Mouse (Mus musculus): ENCODE measurements around the gene Pld5. TPM values are rescaled to one million over a fixed set of nuclear protein-coding genes. Genes with fewer than 3 reads are reported as not detected.

The Pld5 gene
- polyA plus RNA-seq, 1 experiment from 2014 or later = 1.1 TPM

DNA sequence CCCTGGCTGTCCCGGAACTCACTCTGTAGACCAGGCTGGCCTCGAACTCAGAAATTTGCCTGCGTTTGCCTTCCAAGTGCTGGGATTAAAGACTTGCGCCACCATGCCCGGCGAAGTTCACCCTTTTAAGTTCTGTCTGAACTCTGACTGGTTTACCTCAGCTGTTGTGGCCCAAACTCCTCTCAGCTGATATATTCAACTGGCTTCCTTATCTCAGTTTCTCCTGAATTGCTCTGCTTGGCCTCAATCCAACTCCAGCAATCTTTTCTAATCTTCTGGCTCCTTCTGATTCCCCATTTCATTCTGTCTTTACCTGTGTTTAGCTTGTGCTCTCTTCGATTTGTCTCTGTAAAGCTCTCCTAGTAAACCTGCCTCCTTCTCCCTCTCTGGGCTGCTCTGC is 331.9 kb downstream of the Pld5 start:
- Histone ChIP-seq H3K27ac (ENCODE audit: low read depth, low read length) (no peak overlapping the region), H3K4me2 (ENCODE audit: low read depth) (no peak overlapping the region), H3K27me3 (ENCODE audit: control insufficient read depth, insufficient read depth, low read length) (no peaks in the 10 kb centered on the region), H3K9me3 (ENCODE audit: control insufficient read depth, low read length) (no peaks in the 10 kb centered on the region), H3K9ac (ENCODE audit: low read length) (no peak overlapping the region), H3K4me1 (ENCODE audit: control insufficient read depth, insufficient read depth, low read length) (no peaks in the 10 kb centered on the region), H3K36me3 (ENCODE audit: control insufficient read depth, insufficient read depth, low read length) (no peaks in the 10 kb centered on the region), H3K4me3 (ENCODE audit: low read depth, low read length) (no peak overlapping the region)
- no peak for ATAC-seq (ENCODE audit: insufficient read depth, low FRiP score, low TSS enrichment)
- DNase-seq (ENCODE audit: low spot score) = no peak
- WGBS = 94% methylated on average over 7 of the region's 7 CpGs

- ATAC-seq (ENCODE audit: insufficient read depth, low FRiP score, low TSS enrichment) (no peak), DNase-seq (ENCODE audit: low spot score) (no peak)
- H3K36me3 ChIP-seq (ENCODE audit: control insufficient read depth, insufficient read depth, low read length) = no peaks in the 10 kb centered on the region
- no peak overlapping the region for H3K27ac ChIP-seq (ENCODE audit: low read depth, low read length)
- no peak overlapping the region for H3K9ac ChIP-seq (ENCODE audit: low read length)
- no peak overlapping the region for H3K4me2 ChIP-seq (ENCODE audit: low read depth)
- no peak overlapping the region for H3K4me3 ChIP-seq (ENCODE audit: low read depth, low read length)
- no peaks in the 10 kb centered on the region for H3K27me3 ChIP-seq (ENCODE audit: control insufficient read depth, insufficient read depth, low read length)
- WGBS = 78% methylated on average over 3 of the region's 3 CpGs
- H3K4me1 ChIP-seq (ENCODE audit: control insufficient read depth, insufficient read depth, low read length) = no peaks in the 10 kb centered on the region
- no peaks in the 10 kb centered on the region for H3K9me3 ChIP-seq (ENCODE audit: control insufficient read depth, low read length)
Observed at GRCm38 (mm10) chr1:175938731-175939130, 336.4 kb downstream of the Pld5 start.

DNA sequence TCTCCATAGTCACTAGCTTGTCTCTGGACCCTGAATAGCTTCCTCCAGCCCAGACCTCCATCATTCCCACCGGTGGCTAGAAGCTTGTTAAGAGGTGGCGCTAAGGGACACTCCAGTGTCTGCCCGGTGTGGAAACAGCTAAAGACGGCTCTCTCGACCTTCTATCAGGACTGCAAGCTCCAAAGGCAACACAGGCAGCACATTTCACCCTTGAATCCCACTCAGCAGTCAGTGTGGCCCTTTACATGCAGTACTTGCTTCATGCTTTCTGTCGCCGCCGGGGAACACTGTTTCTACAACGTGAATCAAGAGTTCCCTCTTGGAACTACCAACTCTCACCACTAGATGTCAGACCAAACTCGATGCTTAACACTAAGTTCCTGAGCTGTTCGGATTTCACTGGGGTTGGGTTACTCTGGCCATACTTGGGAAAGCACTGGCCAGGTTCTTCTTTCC is 338.8 kb downstream of the Pld5 start:
- DNase-seq (ENCODE audit: low spot score) = peak; percentile 71
- peak; percentile 86 for ATAC-seq (ENCODE audit: insufficient read depth, low FRiP score, low TSS enrichment)
- Histone ChIP-seq H3K4me2 (ENCODE audit: low read depth) (peak overlapping the region; percentile 28), H3K36me3 (ENCODE audit: control insufficient read depth, insufficient read depth, low read length) (no peaks in the 10 kb centered on the region), H3K4me1 (ENCODE audit: control insufficient read depth, insufficient read depth, low read length) (no peaks in the 10 kb centered on the region), H3K27ac (ENCODE audit: low read depth, low read length) (no peak overlapping the region), H3K9me3 (ENCODE audit: control insufficient read depth, low read length) (no peaks in the 10 kb centered on the region), H3K27me3 (ENCODE audit: control insufficient read depth, insufficient read depth, low read length) (no peaks in the 10 kb centered on the region), H3K9ac (ENCODE audit: low read length) (peak overlapping the region; percentile 30; the same call in 1 of the 2 replicates), H3K4me3 (ENCODE audit: low read depth, low read length) (no peak overlapping the region)
- 16% methylated on average over 11 of the region's 11 CpGs for WGBS

DNA sequence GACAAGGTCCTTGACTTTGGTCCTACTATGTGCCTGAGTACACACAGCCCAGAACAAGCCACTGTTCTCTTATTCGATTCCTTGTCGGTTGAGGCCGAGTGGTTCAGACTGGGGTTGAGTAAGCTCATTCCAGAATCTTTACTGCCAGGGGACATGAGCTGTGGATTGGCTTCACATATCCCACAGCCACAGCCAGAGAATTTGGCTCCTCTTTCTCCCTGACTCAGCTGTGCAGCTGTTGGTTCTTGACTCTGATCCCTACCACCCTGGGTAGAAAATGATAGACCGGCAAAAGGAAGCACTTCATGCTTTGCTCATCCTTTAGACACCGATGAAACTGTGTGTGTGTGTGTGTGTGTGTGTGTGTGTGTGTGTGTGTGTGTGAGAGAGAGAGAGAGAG is 343.7 kb downstream of the Pld5 start:
- no peak for ATAC-seq (ENCODE audit: insufficient read depth, low FRiP score, low TSS enrichment)
- Histone ChIP-seq H3K27ac (ENCODE audit: low read depth, low read length) (no peak overlapping the region), H3K4me1 (ENCODE audit: control insufficient read depth, insufficient read depth, low read length) (no peaks in the 10 kb centered on the region), H3K4me2 (ENCODE audit: low read depth) (no peak overlapping the region), H3K27me3 (ENCODE audit: control insufficient read depth, insufficient read depth, low read length) (no peaks in the 10 kb centered on the region), H3K36me3 (ENCODE audit: control insufficient read depth, insufficient read depth, low read length) (no peaks in the 10 kb centered on the region), H3K9ac (ENCODE audit: low read length) (no peak overlapping the region), H3K9me3 (ENCODE audit: control insufficient read depth, low read length) (no peaks in the 10 kb centered on the region), H3K4me3 (ENCODE audit: low read depth, low read length) (no peak overlapping the region)
- DNase-seq (ENCODE audit: low spot score) = no peak
- WGBS = 93% methylated on average over 5 of the region's 5 CpGs

GRCm38 (mm10) chr1:175923848-175924787 is 351.0 kb downstream of the Pld5 start:
- WGBS = 52% methylated on average over 7 of the region's 7 CpGs
- H3K36me3 ChIP-seq (ENCODE audit: control insufficient read depth, insufficient read depth, low read length) = no peaks in the 10 kb centered on the region
- peak; percentile 74 for DNase-seq (ENCODE audit: low spot score)
- no peaks in the 10 kb centered on the region for H3K4me1 ChIP-seq (ENCODE audit: control insufficient read depth, insufficient read depth, low read length)
- H3K4me2 ChIP-seq (ENCODE audit: low read depth) = no peak overlapping the region
- no peak overlapping the region for H3K9ac ChIP-seq (ENCODE audit: low read length)
- no peak for ATAC-seq (ENCODE audit: insufficient read depth, low FRiP score, low TSS enrichment)
- H3K9me3 ChIP-seq (ENCODE audit: control insufficient read depth, low read length) = no peaks in the 10 kb centered on the region
- H3K27ac ChIP-seq (ENCODE audit: low read depth, low read length) = no peak overlapping the region
- no peak overlapping the region for H3K4me3 ChIP-seq (ENCODE audit: low read depth, low read length)
- no peaks in the 10 kb centered on the region for H3K27me3 ChIP-seq (ENCODE audit: control insufficient read depth, insufficient read depth, low read length)

- Histone ChIP-seq H3K4me2 (ENCODE audit: low read depth) (no peak overlapping the region), H3K27me3 (ENCODE audit: control insufficient read depth, insufficient read depth, low read length) (no peaks in the 10 kb centered on the region), H3K4me1 (ENCODE audit: control insufficient read depth, insufficient read depth, low read length) (no peaks in the 10 kb centered on the region), H3K9me3 (ENCODE audit: control insufficient read depth, low read length) (no peaks in the 10 kb centered on the region), H3K36me3 (ENCODE audit: control insufficient read depth, insufficient read depth, low read length) (no peaks in the 10 kb centered on the region), H3K9ac (ENCODE audit: low read length) (no peak overlapping the region), H3K27ac (ENCODE audit: low read depth, low read length) (no peak overlapping the region), H3K4me3 (ENCODE audit: low read depth, low read length) (no peak overlapping the region)
- WGBS = 92% methylated on average over 8 of the region's 8 CpGs
- no peak for ATAC-seq (ENCODE audit: insufficient read depth, low FRiP score, low TSS enrichment)
- DNase-seq (ENCODE audit: low spot score) = no peak
Observed at GRCm38 (mm10) chr1:175921091-175921490, 354.0 kb downstream of the Pld5 start.

- H3K4me3 ChIP-seq (ENCODE audit: low read depth, low read length) = no peak within 1 kb of the TSS
- H3K27ac ChIP-seq (ENCODE audit: low read depth, low read length) = no peak within 1 kb of the TSS
- no peak for ATAC-seq (ENCODE audit: insufficient read depth, low FRiP score, low TSS enrichment)
- no peaks in the 10 kb centered on the region for H3K36me3 ChIP-seq (ENCODE audit: control insufficient read depth, insufficient read depth, low read length)
- no peaks in the 10 kb centered on the region for H3K27me3 ChIP-seq (ENCODE audit: control insufficient read depth, insufficient read depth, low read length)
- no peaks in the 10 kb centered on the region for H3K9me3 ChIP-seq (ENCODE audit: control insufficient read depth, low read length)
- no peak within 1 kb of the TSS for H3K4me2 ChIP-seq (ENCODE audit: low read depth)
- no peak for DNase-seq (ENCODE audit: low spot score)
- no peak within 1 kb of the TSS for H3K9ac ChIP-seq (ENCODE audit: low read length)
- H3K4me1 ChIP-seq (ENCODE audit: control insufficient read depth, insufficient read depth, low read length) = no peaks in the 10 kb centered on the region
- 87% methylated on average over 9 of the region's 9 CpGs for WGBS
Observed at GRCm38 (mm10) chr1:175920029-175920428, 355.1 kb downstream of the Pld5 start, which contains the start of gene Gm38100. TSS of gene Gm38100 (plus strand) at chr1:175920329.

DNA sequence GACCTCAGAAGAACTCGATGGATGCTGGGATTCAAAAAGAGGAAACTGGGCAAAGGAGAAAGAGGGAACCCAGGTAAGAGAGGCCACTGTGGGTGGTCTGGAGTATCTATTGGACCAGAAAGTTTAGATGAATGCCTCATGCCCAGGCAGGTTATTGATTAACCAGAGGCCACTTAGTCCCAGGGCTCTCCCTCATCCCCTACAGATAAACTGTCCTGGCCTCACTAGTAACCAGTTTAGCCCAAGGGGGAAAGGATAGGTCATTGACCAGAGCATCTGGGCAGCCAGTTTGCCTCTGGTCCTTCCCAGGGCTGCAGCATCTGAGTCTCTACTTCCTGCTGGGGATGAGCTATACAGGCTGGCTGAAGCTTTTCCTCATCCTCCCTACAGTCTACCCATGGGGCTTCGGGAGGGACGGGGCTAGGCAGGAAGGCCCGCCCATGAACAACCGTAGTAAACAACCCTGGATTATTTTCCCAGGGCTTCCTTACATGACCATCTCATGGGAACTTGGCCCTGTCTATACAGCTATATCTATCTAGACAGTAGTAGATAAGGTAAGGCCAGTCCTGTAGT is 361.3 kb downstream of the Pld5 start:
- peaks cover 2% of the 10 kb centered on the region; the same call in 1 of the 2 replicates for H3K36me3 ChIP-seq (ENCODE audit: control insufficient read depth, insufficient read depth, low read length)
- no peak overlapping the region for H3K4me3 ChIP-seq (ENCODE audit: low read depth, low read length)
- no peaks in the 10 kb centered on the region for H3K27me3 ChIP-seq (ENCODE audit: control insufficient read depth, insufficient read depth, low read length)
- WGBS = 68% methylated on average over 5 of the region's 5 CpGs
- H3K27ac ChIP-seq (ENCODE audit: low read depth, low read length) = no peak overlapping the region
- H3K4me2 ChIP-seq (ENCODE audit: low read depth) = no peak overlapping the region
- no peak overlapping the region for H3K9ac ChIP-seq (ENCODE audit: low read length)
- H3K9me3 ChIP-seq (ENCODE audit: control insufficient read depth, low read length) = no peaks in the 10 kb centered on the region
- no peak for ATAC-seq (ENCODE audit: insufficient read depth, low FRiP score, low TSS enrichment)
- no peaks in the 10 kb centered on the region for H3K4me1 ChIP-seq (ENCODE audit: control insufficient read depth, insufficient read depth, low read length)
- no peak for DNase-seq (ENCODE audit: low spot score)

Measured in neural tube, embryonic 11.5 days (tissue).